Mouse (Mus musculus): ENCODE measurements around the gene Olfr968.

Gene Olfr968

DNA sequence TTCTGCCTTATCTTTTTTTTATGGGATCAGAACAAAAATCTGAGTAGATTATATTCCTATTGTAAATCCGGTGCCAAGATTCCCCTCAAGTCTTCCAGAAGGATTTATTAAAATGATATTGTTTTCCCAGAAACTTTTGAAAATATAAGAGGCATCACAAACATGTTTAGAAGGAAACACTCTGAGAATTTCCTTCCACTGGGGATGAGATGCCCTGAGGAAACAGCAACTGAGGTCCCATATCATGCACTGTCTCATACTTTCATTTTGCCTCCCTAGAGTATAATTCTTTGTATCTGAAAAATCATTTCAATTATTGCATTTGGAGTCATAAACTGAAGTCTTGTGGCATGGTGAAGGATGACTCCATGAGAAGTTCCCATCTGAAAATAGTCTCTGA is at the start of gene Olfr968:
Gene Olfr968, minus strand, starts transcription at position 101 of the 400 bp plus-strand sequence.
- DNase-seq (ENCODE audit: low read depth, low spot score) = no peak

DNA sequence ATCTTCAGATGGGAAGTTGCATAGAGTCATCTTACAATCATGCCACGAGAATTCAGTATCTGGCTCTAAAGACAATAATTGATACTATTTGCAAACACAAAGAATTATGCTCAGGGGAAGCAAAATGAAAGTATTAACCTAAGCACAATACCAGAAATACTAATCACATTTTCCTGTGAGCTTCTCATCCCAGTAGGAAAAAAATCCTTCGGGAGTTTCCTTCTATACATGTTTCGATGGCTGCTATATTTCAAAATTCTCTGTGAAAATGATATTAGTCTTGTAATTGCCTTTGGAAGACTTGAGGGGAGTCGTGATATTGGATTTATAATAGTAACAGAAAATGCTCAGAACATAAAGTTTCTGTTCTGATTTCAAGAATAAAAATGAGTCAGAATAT is 25.5 kb upstream of the Olfr968 start, which contains the start of gene Olfr970:
Gene Olfr970, plus strand, starts transcription at position 301 of the 400 bp plus-strand sequence.
- DNase-seq (ENCODE audit: low read depth, low spot score) = no peak

DNA sequence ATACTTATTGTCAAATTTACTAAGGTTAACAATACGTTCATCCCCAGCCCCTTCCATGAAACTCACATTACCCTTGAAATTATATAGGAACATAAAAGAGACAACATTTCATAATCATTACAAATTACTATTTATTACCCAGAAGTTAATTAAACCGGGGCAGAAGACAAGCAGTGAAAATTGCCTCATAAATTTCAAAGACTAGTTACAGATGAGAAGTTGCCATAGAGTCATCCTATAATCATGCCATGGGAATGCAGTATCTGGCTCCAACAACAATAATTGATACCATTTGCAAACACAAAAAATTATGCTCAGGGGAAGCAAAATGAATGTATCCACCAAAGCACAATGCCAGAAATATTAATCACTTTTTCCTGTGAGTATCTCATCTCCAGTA is 7.5 kb upstream of the Olfr968 start, which contains the start of gene Olfr969:
Gene Olfr969, plus strand, starts transcription at position 388 of the 400 bp plus-strand sequence.
- no peak for DNase-seq (ENCODE audit: low read depth, low spot score)

DNA sequence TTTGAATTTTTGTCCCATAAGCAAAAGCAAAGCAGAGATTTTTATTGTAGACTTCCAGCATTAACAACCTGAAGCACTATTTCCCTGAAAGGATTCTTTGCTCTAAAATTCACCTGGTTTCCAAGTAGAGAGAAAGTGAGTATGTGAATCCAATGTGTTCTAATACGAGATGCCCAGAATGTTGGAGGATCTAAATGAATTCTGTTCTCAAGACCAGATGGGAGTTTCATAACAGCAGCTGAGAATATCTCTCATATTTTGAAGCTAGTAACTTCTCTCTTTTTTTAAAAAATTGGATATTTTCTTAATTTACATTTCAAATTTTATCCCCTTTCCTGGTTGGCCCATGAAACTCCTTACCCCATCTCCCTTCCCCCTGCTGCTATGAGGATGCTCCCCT is 36.6 kb downstream of the Olfr968 start:
- DNase-seq (ENCODE audit: low read depth, low spot score) = no peak

DNA sequence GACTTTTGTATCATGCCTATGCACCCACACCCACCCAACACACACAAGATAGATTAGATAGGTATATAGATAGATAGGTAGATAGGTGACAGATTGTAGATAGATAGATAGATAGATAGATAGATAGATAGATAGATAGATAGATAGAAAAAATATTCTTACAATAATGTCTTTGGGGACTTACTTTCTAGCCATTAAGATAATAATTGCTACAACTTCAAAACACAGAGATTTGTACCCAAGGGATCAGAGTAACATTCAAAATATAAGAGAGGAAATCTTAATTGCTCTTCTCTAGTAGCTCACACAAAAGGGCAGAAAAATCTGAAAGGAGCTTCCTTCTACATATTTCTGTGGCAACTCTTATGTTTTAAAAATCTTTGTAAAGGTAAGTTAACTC is 37.1 kb downstream of the Olfr968 start, which contains the start of gene Olfr967:
Gene Olfr967, plus strand, starts transcription at position 301 of the 400 bp plus-strand sequence.
- no peak for DNase-seq (ENCODE audit: low read depth, low spot score)

DNA sequence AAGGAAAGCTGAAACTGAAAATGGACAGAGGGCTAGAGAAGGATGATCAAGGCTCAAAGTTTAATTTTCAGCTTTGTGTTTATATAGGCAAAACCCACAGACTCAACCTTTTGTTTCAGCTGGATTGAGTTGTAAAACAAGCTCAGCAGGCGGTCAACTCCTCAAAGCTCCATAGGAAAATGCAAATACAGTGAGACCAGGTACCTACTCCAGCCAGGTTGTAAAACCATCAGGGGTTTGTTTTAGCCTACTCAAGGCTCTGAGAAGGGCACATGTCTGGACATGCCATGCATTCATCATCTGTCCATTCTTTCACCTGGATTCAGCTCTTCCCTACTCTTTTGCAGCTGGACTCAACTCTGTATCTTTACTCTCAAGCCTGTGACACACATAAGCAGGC is 42.3 kb downstream of the Olfr968 start:
- no peak for DNase-seq (ENCODE audit: low read depth, low spot score)

DNA sequence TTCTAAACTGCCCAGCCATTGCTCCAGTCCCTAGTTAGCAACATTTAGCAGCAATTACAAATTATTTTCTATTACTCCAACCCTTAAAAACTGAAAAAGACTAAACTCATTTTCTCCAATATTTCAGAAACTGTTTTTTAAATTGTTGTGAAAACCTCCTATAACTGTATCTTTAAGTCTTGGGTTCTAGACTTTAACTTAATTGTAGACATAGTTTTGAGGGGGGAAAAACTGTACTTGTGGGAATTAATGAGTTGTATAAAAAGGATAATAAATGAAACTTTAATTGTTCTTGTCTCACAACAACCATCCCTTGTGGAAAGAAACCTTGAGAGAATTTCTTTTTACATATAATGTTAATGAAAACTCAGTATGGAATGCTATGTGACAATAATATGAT is 52.4 kb downstream of the Olfr968 start, which contains the start of gene Olfr150:
Gene Olfr150, plus strand, starts transcription at position 301 of the 400 bp plus-strand sequence.
- no peak for DNase-seq (ENCODE audit: low read depth, low spot score)

All from retina, postnatal 7 days (tissue).